Mouse (Mus musculus): ENCODE data around the gene Gm11020.

The Gm11020 gene

GRCm38 (mm10) chr8:104342426-104342825 lies 21.1 kb downstream of the Gm11020 start:
- no peak for DNase-seq (ENCODE audit: low read depth)

DNA sequence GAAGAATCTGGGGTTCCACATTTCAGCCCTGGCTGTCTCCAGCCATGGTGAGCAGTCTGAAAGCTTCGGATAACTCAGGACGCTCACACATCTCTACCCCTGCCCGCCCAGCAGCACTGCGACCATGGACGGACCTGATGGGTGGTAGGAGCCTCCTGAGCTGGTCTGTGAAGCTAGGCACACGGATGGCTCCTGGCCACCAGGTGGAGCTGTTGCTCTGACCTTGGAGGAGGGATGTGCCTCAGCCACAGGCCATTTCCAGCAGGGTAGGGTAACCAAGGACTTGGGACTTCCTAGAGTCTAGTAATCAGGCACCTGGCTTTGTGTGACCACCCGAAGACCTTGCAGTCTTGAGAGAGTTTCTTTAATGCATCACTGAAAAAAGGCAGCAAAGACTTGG lies 22.6 kb downstream of the Gm11020 start:
- peak; percentile 51 for DNase-seq (ENCODE audit: low read depth)

DNA sequence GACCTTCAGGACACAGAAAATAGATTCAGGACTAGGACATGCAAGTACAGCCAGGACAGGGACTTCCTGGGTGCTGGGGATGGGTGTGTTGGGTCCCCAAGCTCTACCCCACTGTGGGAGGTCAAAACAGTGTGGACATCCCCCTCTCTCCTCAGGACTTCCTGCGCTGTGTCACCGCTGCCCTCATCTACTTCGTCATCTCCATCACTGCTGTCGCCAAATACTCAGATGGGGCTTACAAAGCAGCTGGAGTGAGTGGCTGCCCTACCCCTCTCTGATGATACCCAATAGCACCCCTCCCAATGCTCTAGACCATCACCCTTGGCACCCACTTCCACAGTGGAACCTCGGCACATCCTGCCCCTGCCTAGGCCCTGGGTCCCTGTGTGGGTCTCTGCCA lies 23.3 kb downstream of the Gm11020 start:
- DNase-seq (ENCODE audit: low read depth), result no peak

- no peak for DNase-seq (ENCODE audit: low read depth)
These were observed 25.3 kb downstream of the Gm11020 start for GRCm38 (mm10) chr8:104346706-104347105.

GRCm38 (mm10) chr8:104348971-104349370 lies 27.6 kb downstream of the Gm11020 start:
- DNase-seq (ENCODE audit: low read depth), result no peak

DNA sequence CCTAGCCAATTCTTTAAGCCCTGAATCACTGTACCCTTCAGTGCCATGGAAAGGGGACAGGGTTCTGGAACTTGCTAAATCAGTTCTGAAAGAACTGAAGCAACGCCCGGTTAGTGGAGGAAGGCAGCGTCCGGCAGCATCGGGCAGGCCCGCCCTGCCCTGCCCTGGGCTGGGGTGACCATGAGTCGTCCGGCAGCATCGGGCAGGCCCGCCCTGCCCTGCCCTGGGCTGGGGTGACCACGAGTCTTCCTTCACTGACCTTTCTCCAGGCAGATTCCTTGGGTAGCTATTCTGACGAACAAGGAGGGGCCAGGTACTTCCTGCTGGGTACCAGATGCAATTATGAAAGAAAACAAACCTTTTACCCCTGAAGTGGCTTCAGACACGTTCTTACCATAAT lies 28.7 kb downstream of the Gm11020 start:
- no peak for DNase-seq (ENCODE audit: low read depth)

GRCm38 (mm10) chr8:104353186-104353585 lies 31.8 kb downstream of the Gm11020 start:
- DNase-seq (ENCODE audit: low read depth), result no peak

DNA sequence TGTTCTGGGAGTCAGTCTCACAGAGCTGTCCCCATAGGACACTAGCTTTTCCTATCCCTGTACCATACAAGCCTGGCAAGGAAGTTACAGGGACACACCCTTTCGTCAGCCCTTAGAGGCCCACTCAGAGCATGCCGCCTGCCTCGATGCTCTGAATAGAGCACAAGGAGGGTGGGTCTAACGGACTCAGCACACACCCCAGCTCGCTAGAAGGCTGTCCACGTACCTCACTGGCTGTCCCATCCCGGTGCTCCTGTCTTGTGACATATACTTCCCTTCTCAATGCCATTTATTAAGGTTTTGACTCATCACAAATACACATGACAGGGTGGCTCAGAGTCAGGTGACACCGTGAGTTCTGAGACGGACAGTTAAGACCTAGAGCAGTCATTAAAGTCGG lies 33.1 kb downstream of the Gm11020 start:
- DNase-seq (ENCODE audit: low read depth), result no peak

GRCm38 (mm10) chr8:104358637-104359036 lies 37.3 kb downstream of the Gm11020 start:
- no peak for DNase-seq (ENCODE audit: low read depth)

- no peak for DNase-seq (ENCODE audit: low read depth)
These were observed 38.5 kb downstream of the Gm11020 start for GRCm38 (mm10) chr8:104359778-104360456.

- DNase-seq (ENCODE audit: low read depth), result no peak
These were observed 44.3 kb downstream of the Gm11020 start for GRCm38 (mm10) chr8:104365695-104366094.

DNA sequence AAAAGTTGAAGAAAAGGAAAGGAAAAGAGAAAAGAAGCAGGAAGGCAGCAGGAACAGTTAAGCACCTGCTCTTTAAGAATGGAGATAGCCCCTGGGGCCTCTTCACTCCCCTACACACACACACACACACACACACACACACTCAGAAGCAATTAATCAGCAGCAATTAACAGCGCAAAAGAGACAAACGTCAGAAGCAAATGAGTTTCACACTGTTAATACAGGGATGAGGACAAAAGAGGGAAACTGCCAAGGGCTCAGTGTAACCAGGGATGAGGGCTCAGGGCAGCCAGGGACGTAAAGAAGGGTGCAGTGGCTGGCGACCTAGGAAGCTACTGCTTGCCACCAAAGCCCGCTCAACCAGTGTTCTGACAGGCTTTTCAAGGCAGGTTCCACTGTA lies 46.0 kb downstream of the Gm11020 start:
- DNase-seq (ENCODE audit: low read depth), result no peak

DNA sequence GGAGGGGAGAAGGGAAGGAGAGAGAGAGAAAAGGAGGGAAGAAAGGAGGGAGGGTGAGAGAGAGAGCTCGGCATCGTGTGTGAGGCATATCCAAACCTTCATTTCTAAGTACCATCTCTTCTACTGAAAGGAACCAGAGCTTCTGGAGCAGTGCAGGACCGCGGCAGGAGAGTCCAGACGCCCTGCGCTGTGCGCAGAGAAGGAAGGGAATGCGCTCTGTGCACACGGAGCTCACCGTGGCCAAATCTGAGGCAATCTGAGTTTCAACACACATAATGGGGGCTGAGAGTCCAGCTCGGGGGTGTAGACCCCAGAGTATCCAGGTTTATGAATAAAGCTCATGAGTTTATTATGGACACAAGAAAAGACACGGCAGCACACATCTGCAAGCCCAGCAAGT lies 48.2 kb downstream of the Gm11020 start:
- no peak for DNase-seq (ENCODE audit: low read depth)

GRCm38 (mm10) chr8:104370071-104370470 lies 48.7 kb downstream of the Gm11020 start:
- DNase-seq (ENCODE audit: low read depth), result peak; percentile 75

DNA sequence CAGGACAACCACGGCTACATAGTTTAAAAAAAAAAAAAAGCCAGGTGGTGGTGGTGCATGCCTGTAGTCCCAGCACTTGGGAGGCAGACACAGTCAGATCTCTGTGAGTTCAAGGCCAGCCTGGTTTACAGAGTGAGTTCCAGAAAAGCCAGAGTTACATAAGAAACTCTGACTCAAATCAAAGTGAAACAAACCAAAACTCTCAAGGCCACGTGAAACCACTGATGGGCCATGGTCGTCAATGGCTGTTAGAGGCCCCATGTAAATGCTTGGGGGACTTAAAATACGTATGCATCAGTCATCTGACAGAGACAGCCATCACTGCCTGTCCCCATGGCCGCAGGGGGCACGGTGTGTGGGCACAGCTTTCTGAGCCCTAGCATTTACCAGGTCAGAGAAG lies 49.8 kb downstream of the Gm11020 start:
- no peak for DNase-seq (ENCODE audit: low read depth)

Data from fibroblast of lung, adult 2 months (primary cell).